In genomic region chr1:135259128-135259436, GRCm38 (mm10) we compare ENCODE assay signal across 8 mouse cellular contexts. TPM values are rescaled to one million over a fixed set of nuclear protein-coding genes. Genes with fewer than 3 reads are reported as not detected.
DNase-seq lines count a peak whose midpoint lies in the region; ATAC-seq lines count a peak whose summit lies in the region.

No protein-coding gene starts in this region.

- peaks cover 15% of the 10 kb centered on the region for H3K4me1 ChIP-seq in hindbrain, embryonic 12.5 days

- 0 out of 2 replicates have a peak, but pooled peaks cover 6% of the 10 kb centered on the region for H3K27me3 ChIP-seq in hindbrain, embryonic 12.5 days

- H3K27ac ChIP-seq in hindbrain, embryonic 12.5 days: no peak overlapping the region

- H3K4me3 ChIP-seq in hindbrain, embryonic 12.5 days: peak overlapping the region; percentile 6; the same call in 1 of the 2 replicates

- WGBS in hindbrain, embryonic 12.5 days: under 1% methylated on average over 10 of the region's 10 CpGs

- H3K9me3 ChIP-seq in hindbrain, embryonic 12.5 days (replicated peaks): no peaks in the 10 kb centered on the region

- peak; percentile 95 for DNase-seq in R1 (ENCODE audit: low read depth, low spot score)
- peak; percentile 81 for DNase-seq in cerebellum, adult 9-11 months
- peak; percentile 38 to 68 for DNase-seq in frontal cortex, postnatal 10 days (ENCODE audit: low spot score in 2 of 2)
- DNase-seq in layer of hippocampus, postnatal 14 days (ENCODE audit: low spot score in 2 of 2): peak; percentile 80 to 87
- peak; percentile 89 for DNase-seq in lung, postnatal 14 days
- peak; percentile 81 for DNase-seq in retina, postnatal 7 days (ENCODE audit: low read depth, low spot score)
- DNase-seq in urinary bladder, postnatal 36 days (ENCODE audit: low spot score in 2 of 2): peak; percentile 66 to 82

- peak overlapping the region; percentile 20; the same call in 1 of the 2 replicates for H3K9ac ChIP-seq in hindbrain, embryonic 12.5 days

- ATAC-seq in hindbrain, embryonic 12.5 days (ENCODE audit: low FRiP score): peak; percentile 84

- H3K36me3 ChIP-seq in hindbrain, embryonic 12.5 days: peaks cover 23% of the 10 kb centered on the region

- peak overlapping the region; percentile 49 for H3K4me2 ChIP-seq in hindbrain, embryonic 12.5 days (replicated peaks)

RNA-seq across cellular contexts. Expression of gene Elf3, which starts 0.7 kb away (rescaled TPM):
- 1.3 and 1.6 TPM in 2 replicates for polyA plus RNA-seq in hindbrain, embryonic 12.5 days (2016; fragmentation: Nextera tagmentation; extraction: Ambion mirVana)
- total RNA-seq in layer of hippocampus, postnatal 14 days (2021): not detected

RNA-seq across cellular contexts. Expression of gene Rnpep, which starts 24.8 kb away (rescaled TPM):
- 95.6 and 101 TPM in 2 replicates for polyA plus RNA-seq in hindbrain, embryonic 12.5 days (2016; fragmentation: Nextera tagmentation; extraction: Ambion mirVana)
- 10 to 100 TPM; 52.5 to 57.8 TPM for total RNA-seq in layer of hippocampus, postnatal 14 days (2021)

RNA-seq across cellular contexts. Expression of gene Timm17a, which starts 54.5 kb away (rescaled TPM):
- polyA plus RNA-seq in hindbrain, embryonic 12.5 days (2016; fragmentation: Nextera tagmentation; extraction: Ambion mirVana): 141 and 147 TPM in 2 replicates
- 100 to 1,000 TPM; 169 to 172 TPM for total RNA-seq in layer of hippocampus, postnatal 14 days (2021)
